In genomic region chr11:77896820-77897805, GRCm38 (mm10) we compare ENCODE assay signal across 9 mouse cellular contexts. TPM values are rescaled to one million over a fixed set of nuclear protein-coding genes. Genes with fewer than 3 reads are reported as not detected.
A peak's percentile ranks its signal among the peaks of the same experiment; 100 is the strongest.
DNase-seq lines count a peak whose midpoint lies in the region; ATAC-seq and TF ChIP-seq lines count a peak whose summit lies in the region.
"Had no signal": no experiment of that assay in that cellular context is flagged by ENCODE, and none has a peak within 500 bp of the region (broad histone marks: within the 10 kb centered on the region; RNA-seq: fewer than 3 reads in every experiment).

No protein-coding gene starts in this region.

- peak overlapping the region; percentile 39 to 43 for H3K4me3 ChIP-seq in ES-E14 (ENCODE audit: insufficient read depth in 1 of 2, low read depth in 1 of 2, low read length in 2 of 2, poor library complexity in 1 of 2, severe bottlenecking in 1 of 2)
- H3K4me3 ChIP-seq in embryonic facial prominence, embryonic 14.5 days (ENCODE audit: low read depth, low read length): peak overlapping the region; percentile 11
- H3K4me3 ChIP-seq in limb, embryonic 13.5 days: peak overlapping the region; percentile 10; the same call in 1 of the 2 replicates

- no peak overlapping the region; the same call in 1 of the 2 replicates for H3K27ac ChIP-seq in ES-E14 (ENCODE audit: insufficient read depth, low read depth, low read length, poor library complexity, severe bottlenecking)
- H3K27ac ChIP-seq in embryonic facial prominence, embryonic 14.5 days (replicated peaks; ENCODE audit: low read depth, low read length): no peak overlapping the region
- H3K27ac ChIP-seq in limb, embryonic 13.5 days: peak overlapping the region; percentile 10; the same call in 1 of the 2 replicates

- in situ Hi-C loops in ES-E14 (cut with MboI; ENCODE audit: low sequenced_read_pairs in 2 of 2, unreplicated experiment in 2 of 2): no loop called here

- peak overlapping the region; percentile 46 for H3K4me2 ChIP-seq in embryonic facial prominence, embryonic 14.5 days (ENCODE audit: low read depth, low read length)
- peak overlapping the region; percentile 31 for H3K4me2 ChIP-seq in limb, embryonic 13.5 days (replicated peaks)

- no peaks in the 10 kb centered on the region for H3K36me3 ChIP-seq in ES-E14 (ENCODE audit: control insufficient read depth, insufficient read depth, low read length, poor library complexity, severe bottlenecking)
- H3K36me3 ChIP-seq in embryonic facial prominence, embryonic 14.5 days (ENCODE audit: control insufficient read depth, insufficient read depth, low read length): no peaks in the 10 kb centered on the region
- H3K36me3 ChIP-seq in limb, embryonic 13.5 days: no peaks in the 10 kb centered on the region

- peaks cover 39% of the 10 kb centered on the region for H3K27me3 ChIP-seq in embryonic facial prominence, embryonic 14.5 days (replicated peaks; ENCODE audit: control insufficient read depth, insufficient read depth, low read length)
- H3K27me3 ChIP-seq in limb, embryonic 13.5 days: peaks cover 56% of the 10 kb centered on the region

- peak overlapping the region; percentile 69; the same call in 1 of the 2 replicates for H3K9ac ChIP-seq in ES-E14 (ENCODE audit: insufficient read depth, low read depth, low read length, poor library complexity, severe bottlenecking)
- H3K9ac ChIP-seq in embryonic facial prominence, embryonic 14.5 days (ENCODE audit: low read depth, low read length): peak overlapping the region; percentile 40; the same call in 1 of the 2 replicates
- H3K9ac ChIP-seq in limb, embryonic 13.5 days: no peak overlapping the region

- DNase-seq in frontal cortex, postnatal 10 days (ENCODE audit: low spot score in 2 of 2): no peak
- no peak for DNase-seq in ES-E14 (ENCODE audit: low read depth, low spot score)
- DNase-seq in embryonic facial prominence, embryonic 14.5 days (ENCODE audit: low spot score): no peak
- DNase-seq in spleen, postnatal 4 days (ENCODE audit: low spot score in 2 of 2): no peak
- DNase-seq in kidney, postnatal 4 days: no peak

- peaks cover 23 to 33% of the 10 kb centered on the region in 2 experiments for H3K4me1 ChIP-seq in ES-E14 (ENCODE audit: control insufficient read depth in 2 of 2, insufficient read depth in 2 of 2, low read length in 2 of 2, poor library complexity in 1 of 2)
- H3K4me1 ChIP-seq in embryonic facial prominence, embryonic 14.5 days (ENCODE audit: control insufficient read depth, insufficient read depth, low read length): peaks cover 45% of the 10 kb centered on the region
- peaks cover 35% of the 10 kb centered on the region for H3K4me1 ChIP-seq in limb, embryonic 13.5 days

- 9% methylated on average over 23 of the region's 23 CpGs for WGBS in embryonic facial prominence, embryonic 14.5 days
- WGBS in limb, embryonic 13.5 days: 19% methylated on average over 23 of the region's 23 CpGs

- peak; percentile 31 for ATAC-seq in frontal cortex, adult (ENCODE audit: low TSS enrichment)
- ATAC-seq in embryonic facial prominence, embryonic 14.5 days (ENCODE audit: low read depth): no peak
- ATAC-seq in limb, embryonic 13.5 days (ENCODE audit: low FRiP score, low read depth): no peak
- ATAC-seq in inflammation-experienced regulatory T-cells, adult 6 months: no peak

- no peaks in the 10 kb centered on the region for H3K9me3 ChIP-seq in ES-E14 (ENCODE audit: control insufficient read depth, insufficient read depth, low read depth, low read length)
- no peaks in the 10 kb centered on the region for H3K9me3 ChIP-seq in embryonic facial prominence, embryonic 14.5 days (ENCODE audit: control insufficient read depth, low read length)
- H3K9me3 ChIP-seq in limb, embryonic 13.5 days: no peaks in the 10 kb centered on the region

TF ChIP-seq in ES-E14, 5 proteins besides CTCF, POLR2A, EP300 and RAD21:
- TF ChIP-seq CHD2 (IDR thresholded peaks at IDR 0.05; ENCODE audit: low read depth, low read length) (no peak), MAFK (IDR thresholded peaks at IDR 0.05; ENCODE audit: insufficient read depth, low read depth, low read length) (no peak), ZC3H11A (IDR thresholded peaks at IDR 0.05; ENCODE audit: borderline replicate concordance, low read depth, low read length) (no peak), ZNF384 (IDR thresholded peaks at IDR 0.05; ENCODE audit: low read depth, low read length) (no peak), HCFC1 (IDR thresholded peaks at IDR 0.05; ENCODE audit: borderline replicate concordance, insufficient read depth, low read length) (no peak)

RNA-seq across cellular contexts. Expression of gene Pipox, which starts 3.2 kb away (rescaled TPM):
- 27.3 and 33.3 TPM in 2 replicates for total RNA-seq in ES-E14 (2012; rRNA removed)
- polyA plus RNA-seq in embryonic facial prominence, embryonic 14.5 days (2014; fragmentation: Nextera tagmentation; extraction: Ambion mirVana): 1.5 and 1.8 TPM in 2 replicates
- 0.66 and 1.4 TPM in 2 replicates for polyA plus RNA-seq in limb, embryonic 13.5 days (2015; fragmentation: Nextera tagmentation; extraction: Ambion mirVana)
- 1 to 10 TPM in 1 of 3 experiments, under 1 TPM in 2; 0.43 to 2.7 (median 0.56) TPM for polyA plus RNA-seq in inflammation-experienced regulatory T-cells, adult 6 months (2017; shearing (Covaris generic))
- total RNA-seq: common myeloid progenitor, adult 5-6 weeks had no signal

RNA-seq across cellular contexts. Expression of gene Sez6, which starts 33.5 kb away (rescaled TPM):
- 0.45 and 0.63 TPM in 2 replicates for total RNA-seq in ES-E14 (2012; rRNA removed)
- polyA plus RNA-seq in embryonic facial prominence, embryonic 14.5 days (2014; fragmentation: Nextera tagmentation; extraction: Ambion mirVana): 1.4 and 1.8 TPM in 2 replicates
- 0.18 and 0.60 TPM in 2 replicates for polyA plus RNA-seq in limb, embryonic 13.5 days (2015; fragmentation: Nextera tagmentation; extraction: Ambion mirVana)
- polyA plus RNA-seq in inflammation-experienced regulatory T-cells, adult 6 months (2017; shearing (Covaris generic)): under 1 TPM in 1 of 3 experiments, not detected in 2; 0.24 TPM
- total RNA-seq: common myeloid progenitor, adult 5-6 weeks had no signal
